Mouse (Mus musculus) 3T3-L1 (cell line): Measurements from ENCODE around the gene Spty2d1.

Experiments
- DNase-seq: peaks from one replicate; pipeline ENCODE4 v3.0.0-alpha.2; 2015; ENCODE audit warnings: low read depth, low spot score

The Spty2d1 gene

DNA sequence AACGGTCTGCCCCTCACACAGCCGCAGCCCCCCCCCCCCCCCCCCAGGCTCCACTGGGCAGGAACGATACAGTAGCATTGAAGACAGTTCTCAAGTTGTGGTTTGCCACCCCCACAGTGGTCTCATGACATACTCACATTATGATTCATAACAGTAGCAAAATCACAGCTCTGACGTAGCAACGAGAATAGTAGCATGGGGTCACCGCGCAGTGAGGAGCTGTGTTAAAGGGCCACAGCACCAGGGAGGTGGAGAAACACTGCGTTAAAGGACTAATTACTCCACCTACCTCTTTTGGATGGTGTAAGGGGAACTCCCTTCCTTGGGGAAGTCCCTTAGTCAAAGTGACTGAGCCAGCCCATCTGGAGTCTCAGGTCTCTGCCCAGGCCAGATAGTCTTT lies 14.3 kb upstream of the Spty2d1 start:
- DNase-seq, result peak; percentile 90

DNA sequence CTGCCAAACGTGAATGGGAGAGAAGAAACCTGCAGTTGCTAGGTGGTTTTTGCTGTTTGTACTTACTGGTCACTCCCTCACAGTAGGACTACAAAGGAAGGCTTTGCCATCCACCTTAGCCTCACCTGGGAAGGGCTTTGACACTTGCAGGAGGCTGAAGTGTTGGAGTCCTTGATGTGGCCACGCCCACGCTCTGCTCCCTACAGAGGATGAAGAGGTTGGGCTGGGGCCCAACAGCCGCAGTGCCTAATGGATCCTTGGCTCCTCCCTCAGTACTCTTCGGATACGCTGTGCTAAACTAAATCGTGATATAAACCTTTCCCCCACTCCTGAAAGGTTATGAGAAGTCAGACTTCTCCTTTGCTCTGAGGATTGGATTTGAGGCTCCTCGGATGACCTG lies 12.7 kb upstream of the Spty2d1 start:
- no peak for DNase-seq

- no peak for DNase-seq
Measured at GRCm38 (mm10) chr7:47019641-47020040, 11.4 kb upstream of the Spty2d1 start.

GRCm38 (mm10) chr7:47017146-47017545 lies 8.9 kb upstream of the Spty2d1 start:
- DNase-seq, result no peak

DNA sequence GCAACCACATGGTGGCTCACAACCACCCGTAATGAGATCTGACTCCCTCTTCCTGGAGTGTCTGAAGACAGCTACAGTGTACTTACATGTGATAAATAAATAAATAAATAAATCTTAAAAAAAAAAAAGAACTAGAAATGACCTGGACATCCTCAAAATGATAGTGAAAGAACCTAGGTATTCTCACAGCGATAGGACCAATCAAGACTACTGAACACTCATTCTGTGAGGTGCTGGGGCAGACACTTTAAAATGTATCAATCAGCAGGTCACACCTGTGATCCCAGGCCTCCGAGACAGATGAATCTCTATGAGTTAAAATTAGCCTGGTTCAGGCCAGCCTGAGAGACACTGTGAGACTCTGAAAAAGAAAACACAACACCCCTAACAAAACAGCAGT lies 8.4 kb upstream of the Spty2d1 start:
- no peak for DNase-seq

GRCm38 (mm10) chr7:47015390-47016065 lies 7.3 kb upstream of the Spty2d1 start:
- DNase-seq, result peak; percentile 92

GRCm38 (mm10) chr7:47014564-47015389 lies 6.6 kb upstream of the Spty2d1 start:
- DNase-seq, result peak; percentile 93

GRCm38 (mm10) chr7:47013131-47013767 lies 5.0 kb upstream of the Spty2d1 start:
- DNase-seq, result peak; percentile 26

GRCm38 (mm10) chr7:47007818-47008167 lies 418 bp downstream of the Spty2d1 start:
- peak; percentile 76 for DNase-seq

- no peak for DNase-seq
Measured at GRCm38 (mm10) chr7:47007109-47007780, 966 bp downstream of the Spty2d1 start.

DNA sequence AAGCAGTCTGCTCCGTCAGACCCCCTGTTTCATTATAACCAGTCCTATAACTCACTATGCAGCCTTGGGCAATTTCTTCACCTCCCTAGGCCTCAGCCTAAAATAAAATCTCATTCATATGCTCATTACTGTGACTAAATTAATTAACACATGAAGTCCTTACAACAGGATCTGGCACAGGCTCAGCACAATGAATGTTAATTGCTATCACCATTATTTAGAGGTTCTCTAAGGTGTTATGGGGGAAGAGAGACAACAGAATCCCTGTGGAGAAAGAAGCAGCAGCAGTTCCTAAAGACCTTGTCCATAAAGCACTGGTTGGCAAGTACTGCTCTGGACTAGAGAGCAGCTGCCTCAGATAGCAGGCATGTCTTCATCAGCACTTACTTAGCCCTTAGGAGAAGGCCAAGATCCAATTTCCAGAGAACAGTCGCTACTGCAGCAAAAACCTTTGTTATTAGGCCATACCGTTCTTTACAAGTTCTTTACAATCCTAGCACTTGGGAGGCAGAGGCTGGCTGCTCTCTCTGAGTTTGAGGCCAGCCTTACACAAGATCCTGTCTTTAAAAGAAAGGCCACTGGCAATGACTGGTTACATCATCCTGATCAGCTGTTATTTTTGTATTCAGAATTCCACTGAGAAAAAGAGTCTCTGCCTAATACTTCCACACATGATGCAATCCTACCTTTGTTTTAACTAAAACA lies 4.6 kb downstream of the Spty2d1 start:
- DNase-seq, result no peak

- no peak for DNase-seq
Measured at GRCm38 (mm10) chr7:47001900-47002275, 6.3 kb downstream of the Spty2d1 start.

DNA sequence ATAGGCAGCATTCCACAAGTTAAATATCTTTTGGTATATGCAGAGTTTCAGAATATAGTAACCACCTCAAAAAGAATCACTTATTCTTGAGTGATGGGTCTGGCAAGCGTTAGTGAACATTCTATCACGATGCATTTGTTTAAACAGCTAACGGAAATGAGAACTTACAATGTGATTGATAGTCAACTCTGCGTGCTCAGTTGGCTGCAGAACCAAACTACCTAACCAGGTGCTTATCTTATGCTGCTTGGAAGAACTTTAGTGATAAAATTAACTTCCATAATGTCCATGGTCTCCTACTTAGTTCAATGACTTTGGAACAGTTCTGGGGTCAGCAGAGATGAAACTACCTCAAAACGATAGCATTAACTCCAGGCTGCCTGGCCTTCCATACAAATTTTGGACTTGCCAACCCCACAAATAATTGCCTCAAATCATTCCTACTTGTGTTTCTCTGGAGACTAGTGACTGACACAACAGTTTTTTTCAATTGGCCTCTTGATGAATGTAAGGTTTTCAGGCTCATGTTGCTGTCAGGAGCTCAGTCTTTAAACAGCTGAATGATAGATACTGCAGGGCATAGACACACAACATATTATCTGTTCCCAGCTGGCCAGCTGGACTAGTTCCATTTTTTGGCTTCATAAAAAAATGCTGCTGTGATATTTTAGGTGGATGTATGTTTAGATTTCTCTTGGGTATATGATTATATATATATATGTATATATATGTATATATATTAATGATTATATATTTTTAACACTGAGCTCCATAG lies 6.9 kb downstream of the Spty2d1 start:
- peak; percentile 18 for DNase-seq

DNA sequence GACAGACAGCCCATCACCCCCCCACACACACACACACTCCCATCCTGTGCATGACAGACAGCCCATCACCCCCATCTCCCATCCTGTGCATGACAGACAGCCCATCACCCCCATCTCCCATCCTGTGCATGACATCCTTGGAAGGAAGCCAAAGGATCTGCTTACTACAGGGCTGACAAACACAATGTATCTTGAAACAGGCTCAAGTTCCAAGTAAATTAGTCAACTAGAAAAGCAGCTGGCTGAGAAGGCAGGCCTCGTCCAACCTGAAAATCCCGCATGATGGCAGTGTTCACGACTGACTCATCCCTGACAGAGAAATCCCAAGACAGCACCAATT lies 7.6 kb downstream of the Spty2d1 start:
- peak; percentile 83 for DNase-seq

DNA sequence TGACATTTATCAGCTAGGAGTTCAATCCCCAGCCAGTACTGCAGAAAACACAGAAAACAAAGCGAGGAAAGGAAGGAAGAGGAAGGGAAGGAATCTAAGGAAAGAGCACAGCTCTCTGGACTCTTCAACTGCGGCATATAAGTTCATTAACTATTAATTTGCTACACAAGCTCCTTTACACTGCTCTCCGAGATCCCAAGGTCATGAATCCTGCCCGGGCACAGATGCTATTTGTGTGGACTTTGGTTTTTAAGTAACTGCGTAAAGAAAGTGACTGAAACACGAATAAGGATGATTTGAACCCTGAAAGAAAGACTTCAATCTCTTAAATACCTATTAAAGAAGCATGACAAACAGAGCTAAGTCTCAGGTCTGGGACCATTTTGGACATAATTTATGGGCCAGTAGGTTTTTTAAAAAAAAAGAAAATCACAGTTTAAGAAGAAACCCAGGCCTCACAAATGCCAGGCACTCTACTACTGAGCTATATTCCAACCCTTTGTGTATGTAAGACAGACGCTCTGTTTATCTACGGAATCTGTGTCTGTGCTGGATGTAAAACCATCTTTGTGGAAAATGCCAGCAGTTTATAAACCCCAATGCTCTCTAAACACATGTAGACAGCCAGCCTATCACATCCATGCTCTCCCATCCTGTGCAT lies 8.1 kb downstream of the Spty2d1 start:
- DNase-seq, result no peak

DNA sequence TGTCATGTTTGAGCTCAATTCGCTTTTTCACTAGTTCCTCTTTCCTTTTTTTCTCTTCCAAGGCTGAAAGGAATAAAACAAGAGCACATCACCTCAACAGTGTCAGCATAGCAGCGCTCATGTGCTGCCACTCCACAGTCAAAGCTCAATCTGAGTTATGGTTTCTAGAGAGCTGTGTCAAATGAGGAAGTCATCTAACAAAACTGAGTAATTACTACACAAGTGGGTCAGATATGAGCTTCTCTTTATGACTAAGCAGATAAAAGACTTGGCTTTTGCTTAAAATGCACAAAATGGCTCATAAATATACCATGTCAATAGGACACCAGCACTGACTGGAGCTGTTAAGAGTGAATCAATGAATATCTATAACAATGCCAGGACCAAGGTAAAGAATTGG lies 9.3 kb downstream of the Spty2d1 start:
- DNase-seq, result no peak

DNA sequence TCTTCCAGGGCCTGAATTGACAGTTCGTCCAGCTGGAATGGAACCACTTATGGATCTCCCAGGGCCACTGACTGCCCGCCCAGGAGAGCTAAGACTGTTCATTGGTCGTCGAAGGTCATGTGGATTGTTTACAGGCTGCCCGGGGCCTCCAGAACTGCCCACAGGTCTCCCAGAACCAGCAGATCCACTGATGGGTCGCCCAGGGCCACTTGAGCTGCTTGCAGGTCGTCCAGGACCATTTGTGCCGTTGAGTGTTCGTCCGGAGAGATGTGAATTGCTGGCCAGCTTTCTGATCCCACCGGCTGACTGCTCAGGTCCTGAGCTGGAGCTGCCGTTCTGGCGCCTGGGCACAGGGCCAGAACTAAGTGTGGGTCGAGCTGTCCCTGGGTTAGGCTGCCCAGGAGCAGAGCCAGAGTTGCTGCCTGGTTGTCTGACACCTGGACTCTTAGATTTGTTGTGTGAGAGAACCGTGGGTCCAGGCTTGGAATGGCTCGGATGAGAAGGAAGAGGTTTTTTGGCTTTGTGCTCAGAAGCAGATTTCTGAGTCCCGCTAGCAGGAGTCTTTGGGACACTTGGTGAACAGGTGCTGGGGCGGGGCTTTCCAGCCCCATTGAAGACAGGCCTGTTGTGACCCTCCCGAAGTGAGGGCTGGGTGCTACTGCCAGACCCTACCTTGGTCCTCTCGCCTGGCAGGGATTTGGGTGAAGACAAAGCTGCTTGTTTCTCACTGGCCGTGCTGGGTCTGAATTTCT lies 10.4 kb downstream of the Spty2d1 start:
- no peak for DNase-seq

DNA sequence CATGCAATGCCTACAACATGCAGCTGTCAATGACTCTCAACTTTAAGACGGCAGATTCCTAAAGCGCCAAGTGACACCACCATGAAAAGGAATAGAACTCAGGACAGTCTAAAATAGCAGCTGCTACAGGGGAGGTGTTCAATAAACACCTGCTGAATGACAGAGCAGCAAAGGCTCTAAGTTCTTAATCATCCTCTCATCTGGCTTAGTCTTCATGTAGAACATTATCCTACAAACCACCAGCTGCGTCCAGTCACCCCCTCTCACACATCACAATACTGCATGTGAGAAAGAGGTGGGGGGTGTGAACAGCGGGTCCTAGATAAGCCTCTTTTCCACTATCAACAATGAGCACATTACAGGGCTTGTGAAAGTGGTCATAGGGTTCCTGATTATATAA lies 11.2 kb downstream of the Spty2d1 start:
- DNase-seq, result no peak

DNA sequence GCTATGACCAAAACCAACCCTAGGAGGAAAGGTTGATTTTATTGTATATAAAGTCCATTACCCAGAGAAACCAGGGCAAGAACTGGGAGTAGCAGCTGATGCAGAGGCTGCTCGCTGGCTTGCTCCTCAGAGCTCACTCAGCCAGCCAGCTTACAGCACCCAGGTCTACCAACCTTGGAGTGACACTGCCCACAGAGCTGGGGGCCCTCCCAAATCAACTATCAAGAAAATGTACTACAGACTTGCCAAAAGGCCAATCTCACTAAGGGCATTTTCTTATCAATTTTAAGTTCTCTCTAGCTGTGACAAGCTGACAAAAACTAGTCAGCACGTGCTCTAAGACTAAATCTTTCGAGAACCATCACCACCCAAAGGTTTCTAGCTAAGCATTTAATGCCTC lies 12.7 kb downstream of the Spty2d1 start:
- no peak for DNase-seq

DNA sequence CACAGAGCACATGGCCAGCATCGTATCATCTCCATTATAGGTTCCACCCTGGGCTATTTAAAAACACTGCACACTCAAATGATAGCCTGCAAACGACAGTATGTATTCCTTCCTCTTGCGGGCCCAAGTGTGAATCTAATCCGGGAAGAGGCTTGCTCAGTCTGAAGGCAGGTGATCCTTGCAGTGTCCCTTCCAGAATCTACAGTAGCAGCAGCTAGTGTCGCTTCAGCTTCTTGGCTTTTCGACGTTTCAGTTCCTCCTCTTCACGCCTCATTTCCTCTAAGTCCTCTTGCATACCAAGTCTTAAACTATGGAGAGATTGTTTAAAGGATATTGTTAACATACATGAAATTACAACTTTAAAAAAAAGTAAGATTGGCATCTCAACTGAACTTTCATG lies 15.1 kb downstream of the Spty2d1 start:
- no peak for DNase-seq
